Mouse (Mus musculus) T-helper 1 cell (primary cell): ENCODE measurements around the gene Pola2.

Experiments used
- in situ Hi-C: fragments of 300-600 bp; cut with MboI, MseI; formaldehyde crosslinking; loops from one replicate; pipeline ENCODE4 v1.15.1; 2025; ENCODE audit warnings: high pct_unique_total_duplicates

Pola2 gene

DNA sequence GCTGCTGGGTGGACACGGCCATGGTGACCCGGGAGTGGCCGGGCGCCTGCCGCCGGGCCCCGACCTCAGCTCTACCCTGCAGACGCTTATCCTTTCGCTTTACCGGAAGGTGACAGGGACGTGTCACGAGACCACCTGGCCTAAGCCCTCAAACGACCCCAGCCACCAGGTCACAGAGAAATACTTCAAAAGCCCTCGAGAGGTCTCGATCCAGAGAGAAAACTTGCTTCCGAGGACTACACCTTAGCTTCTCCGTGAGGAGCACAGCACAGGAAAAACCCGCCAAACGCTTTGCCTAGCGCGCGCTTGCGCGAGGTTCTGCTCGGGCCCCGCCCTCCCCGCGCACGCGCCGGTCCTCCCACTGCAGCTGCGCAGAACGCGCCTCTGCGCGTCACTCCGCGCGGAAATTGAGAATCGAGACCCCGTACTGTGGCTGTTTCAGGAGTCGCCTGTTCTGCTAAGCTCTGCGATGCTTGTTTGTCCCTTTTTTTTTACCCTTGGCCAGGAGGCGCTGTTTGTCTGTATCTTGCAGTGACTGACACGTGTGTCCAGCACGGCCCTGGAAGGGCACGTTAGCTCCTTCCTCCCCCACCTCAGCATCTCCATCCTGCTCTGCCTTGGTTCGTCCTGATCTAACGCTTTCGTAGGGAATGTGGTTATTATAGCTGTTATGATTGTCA is at the start of gene Pola2:
Gene Pola2, minus strand, starts transcription at position 320 of the 680 bp plus-strand sequence.
- in situ Hi-C loops: loop anchor here (5.0 kb wide), 2 partner anchors 53 to 163 kb away; partner anchors contain the start of genes Capn1 and Snx15

DNA sequence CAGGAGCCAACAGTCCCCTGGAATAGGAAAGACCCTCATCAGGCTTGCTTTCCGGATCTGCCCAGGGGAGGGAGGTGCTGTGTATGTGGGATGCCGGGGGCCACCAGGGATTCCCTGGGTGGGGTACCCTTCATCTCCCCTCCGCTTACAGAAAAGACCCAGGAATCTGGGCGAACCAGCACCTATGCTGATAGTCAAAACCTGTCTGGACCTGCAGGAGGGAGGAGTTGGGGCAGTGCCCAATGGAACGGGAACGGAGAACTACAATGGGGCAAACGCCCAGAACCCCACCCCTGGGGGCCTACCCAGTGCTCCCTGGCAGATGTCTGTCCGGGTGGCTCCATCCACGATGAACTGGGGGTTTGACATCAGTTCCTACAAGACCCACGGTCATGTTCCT is 49.7 kb upstream of the Pola2 start:
- in situ Hi-C loops: no loop called here

DNA sequence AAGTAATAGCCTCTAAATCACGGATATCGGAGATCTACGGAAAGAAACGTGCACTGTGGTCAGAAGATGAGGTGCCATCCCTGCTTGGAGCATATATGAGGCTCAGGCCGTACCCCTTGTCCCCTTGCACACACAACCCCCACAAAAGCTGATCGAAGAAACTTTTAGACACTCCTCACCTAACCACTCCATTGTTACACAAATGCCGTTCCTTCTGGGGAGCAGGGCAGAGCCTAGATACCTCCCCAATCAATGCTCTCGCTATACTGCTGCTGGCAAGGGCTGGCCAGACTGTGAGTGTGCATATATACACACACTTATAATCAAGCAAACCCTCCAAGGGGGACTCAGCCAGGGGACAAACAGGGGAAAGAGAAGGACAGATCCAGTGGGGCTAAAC is 45.1 kb upstream of the Pola2 start:
- in situ Hi-C loops: no loop called here

- in situ Hi-C loops: no loop called here
Measured at GRCm38 (mm10) chr19:6007013-6007412, 43.0 kb upstream of the Pola2 start.

- in situ Hi-C loops: no loop called here
Measured at GRCm38 (mm10) chr19:6005541-6005940, 41.5 kb upstream of the Pola2 start.

GRCm38 (mm10) chr19:5999969-6000368 is 36.0 kb upstream of the Pola2 start:
- in situ Hi-C loops: no loop called here

DNA sequence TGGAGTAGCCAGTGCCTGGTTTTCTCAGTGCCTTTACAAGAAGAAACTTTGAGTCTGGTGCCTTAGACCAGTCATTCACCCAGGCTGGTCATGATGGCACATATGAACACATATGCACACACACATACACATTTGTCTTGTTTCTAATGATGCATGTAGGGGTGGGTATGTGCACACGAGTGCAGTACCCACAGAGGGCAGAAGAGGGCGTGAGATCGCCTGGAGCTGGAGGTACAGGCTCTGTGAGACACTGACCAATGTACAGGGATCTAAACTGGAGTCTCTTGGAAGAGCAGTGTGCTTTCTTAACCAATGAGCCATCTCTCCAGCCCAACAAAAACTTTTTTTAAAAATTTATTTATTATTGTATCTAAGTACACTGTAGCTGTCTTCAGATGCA is 34.2 kb upstream of the Pola2 start:
- in situ Hi-C loops: no loop called here

DNA sequence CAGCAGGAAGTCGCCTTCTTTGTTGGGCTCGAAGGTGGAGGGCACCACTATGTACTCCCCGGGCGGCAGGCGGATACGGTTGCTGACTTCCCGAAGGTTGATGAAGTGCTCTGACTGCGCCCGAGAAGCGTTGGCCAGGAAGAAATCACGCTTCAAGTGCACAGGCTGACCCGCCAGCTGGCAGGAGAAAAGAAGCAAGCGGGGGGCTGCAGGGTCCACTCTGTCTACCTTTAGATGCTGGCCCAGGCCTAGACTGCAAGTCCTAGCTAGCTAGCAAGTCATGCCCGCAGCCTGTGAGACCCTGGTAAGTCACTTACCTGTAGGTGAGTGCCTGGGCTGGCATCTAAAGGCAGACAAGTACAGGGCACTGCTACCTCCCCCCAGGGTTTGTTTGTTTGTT is 30.7 kb upstream of the Pola2 start:
- in situ Hi-C loops: no loop called here

- in situ Hi-C loops: no loop called here
Measured at GRCm38 (mm10) chr19:5992012-5992411, 28.0 kb upstream of the Pola2 start.

DNA sequence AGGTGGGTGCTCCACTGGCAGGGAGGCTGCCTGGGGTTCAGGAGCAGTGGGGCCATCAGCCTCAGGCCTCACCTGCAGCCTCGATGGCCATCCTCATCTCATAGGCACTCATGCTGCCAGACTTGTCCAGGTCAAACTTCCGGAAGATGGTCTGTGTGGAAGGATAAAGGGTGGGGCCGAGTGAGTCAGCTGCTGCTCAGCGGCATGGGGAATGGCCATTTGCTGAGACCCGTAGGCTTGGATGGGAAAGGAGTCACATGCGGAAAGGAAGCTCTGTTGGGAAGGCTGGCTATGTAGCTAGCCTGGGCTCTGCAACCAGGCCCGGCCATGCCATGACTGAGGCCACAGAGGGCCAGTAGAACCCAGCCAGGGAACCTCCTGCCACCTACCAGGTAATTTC is 27.5 kb upstream of the Pola2 start:
- in situ Hi-C loops: no loop called here

DNA sequence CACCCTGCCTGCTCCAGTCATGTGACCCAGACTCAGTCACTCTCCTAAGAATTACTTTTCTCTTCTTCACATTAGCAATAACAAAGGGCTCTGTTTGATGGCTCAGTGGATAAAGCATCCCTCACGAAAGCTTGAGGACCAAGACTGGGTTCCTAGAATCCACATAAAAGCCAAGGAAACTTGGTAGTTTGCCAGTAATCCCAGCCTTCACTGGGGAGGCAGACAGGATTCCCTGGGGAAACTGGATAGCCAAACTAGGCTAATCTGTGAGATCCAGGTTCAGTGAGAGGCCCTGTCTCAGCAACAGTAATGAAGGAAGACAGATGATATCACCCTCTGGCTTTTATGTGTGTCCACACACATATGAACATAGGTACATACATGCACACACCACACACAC is 26.9 kb upstream of the Pola2 start:
- in situ Hi-C loops: no loop called here

GRCm38 (mm10) chr19:5990033-5990432 is 26.0 kb upstream of the Pola2 start:
- in situ Hi-C loops: no loop called here

DNA sequence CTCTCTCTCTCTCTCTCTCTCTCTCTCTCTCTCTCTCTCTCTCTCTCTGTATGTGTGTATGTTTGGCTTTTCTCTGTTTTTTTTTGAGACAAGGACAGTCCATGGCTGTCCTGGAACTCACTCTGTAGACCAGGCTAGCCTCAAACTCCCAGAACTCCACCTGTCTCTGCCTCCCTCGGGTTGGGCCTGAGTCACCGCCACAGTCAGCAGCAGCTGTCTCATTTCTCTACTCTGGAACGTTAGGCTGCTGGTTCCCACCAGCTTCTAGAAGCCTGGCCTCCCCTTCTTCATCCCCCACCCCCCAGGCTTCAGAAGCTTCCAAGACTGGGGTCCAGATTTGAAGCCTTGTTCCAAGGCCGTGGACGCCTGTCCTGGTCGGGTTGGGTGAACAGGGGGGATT is 25.6 kb upstream of the Pola2 start:
- in situ Hi-C loops: no loop called here

GRCm38 (mm10) chr19:5988815-5989452 is 24.9 kb upstream of the Pola2 start:
- in situ Hi-C loops: no loop called here

DNA sequence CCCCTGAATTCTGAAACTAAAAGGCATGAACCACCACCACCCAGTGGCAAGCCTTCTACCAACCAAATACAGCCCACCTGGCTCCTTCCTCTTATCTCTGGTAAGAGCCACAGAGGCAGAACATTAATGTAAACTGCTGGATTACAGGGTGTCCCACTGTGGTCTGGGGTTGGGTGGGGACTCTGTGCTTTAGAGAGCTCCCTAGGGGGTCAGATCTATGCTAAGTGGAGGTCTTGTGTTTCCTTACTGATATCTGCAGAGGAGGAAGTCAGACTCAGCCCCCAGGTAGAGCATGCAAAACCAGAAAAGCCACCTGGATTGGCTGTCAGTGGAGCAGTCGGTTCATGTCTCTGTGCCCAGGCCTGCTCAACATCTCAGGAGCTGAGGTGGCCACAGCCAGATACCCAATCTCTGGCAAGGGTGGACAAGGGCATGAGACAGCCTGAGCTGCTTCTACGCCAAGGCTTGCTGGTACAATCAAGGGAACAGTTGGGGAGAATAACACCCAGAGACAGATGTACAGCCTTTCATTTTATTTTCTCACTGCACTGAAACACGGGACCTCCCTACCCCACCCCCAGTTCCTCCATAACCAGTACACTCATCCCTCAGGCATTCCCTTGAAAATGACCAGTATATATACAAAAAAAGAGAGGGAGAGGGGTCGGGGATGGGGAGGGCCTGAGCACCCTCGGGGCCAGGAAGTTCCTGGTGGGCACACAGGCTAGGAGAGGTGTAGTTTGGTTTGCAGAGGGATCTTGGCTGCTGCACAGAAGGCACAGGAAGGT is 24.2 kb upstream of the Pola2 start:
- in situ Hi-C loops: no loop called here

GRCm38 (mm10) chr19:5986043-5986442 is 22.0 kb upstream of the Pola2 start, which contains the start of gene Slc22a20:
Slc22a20 (minus strand) TSS chr19:5986143.
- in situ Hi-C loops: no loop called here

DNA sequence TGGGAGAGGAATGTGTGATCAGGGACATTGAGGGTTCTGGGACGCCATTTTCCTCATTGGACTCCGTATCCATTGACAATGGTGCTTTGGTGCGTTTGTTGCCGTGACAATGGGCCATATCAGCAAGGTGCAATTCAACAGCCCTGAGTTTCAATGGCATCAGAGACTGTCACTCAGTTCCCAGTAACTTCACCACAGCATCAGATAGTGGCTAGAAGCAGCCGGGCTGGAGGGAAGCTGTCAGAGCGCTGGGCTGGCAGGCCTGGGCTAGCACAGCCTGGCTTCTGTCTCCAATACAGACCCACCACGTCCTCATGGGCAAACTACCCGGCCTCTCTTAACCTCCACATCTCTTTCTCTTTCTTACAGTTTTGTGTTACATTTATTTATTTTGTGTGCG is 16.5 kb upstream of the Pola2 start:
- in situ Hi-C loops: no loop called here

GRCm38 (mm10) chr19:5977717-5978116 is 13.7 kb upstream of the Pola2 start:
- in situ Hi-C loops: loop anchor here (5.0 kb wide), 1 partner anchor 135 kb away; no protein-coding TSS in a partner anchor

DNA sequence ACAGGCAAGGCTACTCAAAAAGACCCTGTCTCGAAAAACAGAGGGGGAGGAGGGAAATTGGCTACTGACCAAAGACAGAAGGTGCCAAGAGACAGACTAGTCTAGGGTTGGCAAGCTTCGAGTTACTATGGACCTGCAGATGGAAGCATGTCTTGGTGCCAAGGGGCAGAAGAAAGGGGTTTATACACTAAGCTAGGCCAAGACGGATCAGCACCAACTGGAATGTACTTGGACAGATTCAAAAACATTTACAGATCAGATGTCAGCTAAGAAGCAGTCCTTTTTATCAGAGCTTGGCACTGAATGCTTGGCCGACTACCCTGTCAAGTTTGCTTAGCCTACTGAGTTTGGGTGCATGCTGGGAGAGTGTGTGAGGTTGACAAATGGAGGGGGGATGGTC is 11.7 kb upstream of the Pola2 start:
- in situ Hi-C loops: loop anchor here (5.0 kb wide), 1 partner anchor 137 kb away; no protein-coding TSS in a partner anchor

GRCm38 (mm10) chr19:5975112-5975511 is 11.1 kb upstream of the Pola2 start:
- in situ Hi-C loops: loop anchor here (5.0 kb wide), 1 partner anchor 137 kb away; no protein-coding TSS in a partner anchor

DNA sequence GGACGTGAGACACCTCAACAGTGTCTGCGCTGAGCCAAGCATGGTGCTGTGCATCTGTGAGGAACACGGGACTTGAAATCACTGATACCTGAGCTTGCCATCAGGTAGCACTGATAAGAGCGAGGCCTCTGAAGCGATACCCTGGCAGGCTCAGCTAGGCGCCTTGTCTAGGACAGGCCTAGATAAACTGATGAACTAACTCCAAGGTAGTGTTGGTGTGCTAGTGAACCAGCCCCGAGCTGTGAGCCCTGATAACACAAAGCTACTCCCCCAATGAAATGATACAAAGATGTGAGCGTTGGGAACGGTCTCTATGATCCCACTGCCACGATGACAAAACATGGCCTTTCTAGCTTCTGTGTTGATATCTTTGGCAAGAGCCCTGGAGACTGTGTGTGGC is 3.7 kb upstream of the Pola2 start:
- in situ Hi-C loops: no loop called here

DNA sequence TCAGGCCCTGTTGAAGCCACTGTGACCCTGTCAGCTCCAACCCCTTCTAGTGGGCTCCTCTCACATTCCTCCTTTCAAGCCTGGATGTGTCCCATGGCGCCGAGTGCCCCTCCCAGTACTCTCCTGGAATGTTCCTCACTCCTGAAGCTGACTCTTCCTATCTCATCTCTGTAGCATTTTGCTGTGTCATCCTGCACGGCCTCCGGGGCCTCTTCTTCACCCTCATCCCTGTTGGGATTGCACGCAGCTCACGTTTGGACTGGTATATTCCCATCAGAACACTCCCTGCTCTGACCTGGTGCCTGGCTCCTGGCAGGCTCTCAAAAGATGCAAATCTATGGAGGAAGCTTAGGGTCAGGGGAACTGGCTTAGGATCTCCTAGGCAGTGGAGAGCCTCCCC is 2.8 kb upstream of the Pola2 start:
- in situ Hi-C loops: no loop called here
